Mouse (Mus musculus) lung, postnatal 14 days (tissue): Measurements from ENCODE around the gene Vmn1r33.
"Not testable (repeated sequence)": the region's sequence is repeated elsewhere in the genome, so short reads cannot be mapped to it uniquely, and the experiment has no call there.

Experiments
- DNase-seq: peaks from one replicate; pipeline ENCODE4 v3.0.0; 2021

Vmn1r33 gene

GRCm38 (mm10) chr6:66618182-66618581 is at the start of gene Vmn1r33:
Gene Vmn1r33 (minus strand): TSS chr6:66618282.
- not testable (repeated sequence) for DNase-seq

GRCm38 (mm10) chr6:66643779-66644178 is 25.7 kb upstream of the Vmn1r33 start, which contains the start of gene Vmn1r34:
Gene Vmn1r34 (minus strand): TSS chr6:66643879.
- DNase-seq, result no peak

- DNase-seq, result no peak
Measured at GRCm38 (mm10) chr6:66595804-66596203, 22.3 kb downstream of the Vmn1r33 start.
